Mouse (Mus musculus) liver, postnatal 0 days (tissue): ENCODE results near the gene C730034F03Rik. TPM values are rescaled to one million over a fixed set of nuclear protein-coding genes. Genes with fewer than 3 reads are reported as not detected.

Source experiments
- ATAC-seq: fragments of 200-750 bp; cut with Nextera tagmentation; 2 replicates; pipeline ENCODE4 v1.8.0; 2017; ENCODE audit warnings: mild to moderate bottlenecking, moderate library complexity
- DNase-seq: peaks from one replicate; pipeline ENCODE4 v3.0.0-alpha.2; 2016
- H3K27ac ChIP-seq: fragments of 300-500 bp; sonication (generic); 2 replicates; pipeline ENCODE4 v1.5.1; 2014; ENCODE audit warnings: antibody characterized with exemption, moderate library complexity, mild to moderate bottlenecking, low read depth
- H3K27me3 ChIP-seq: fragments of 300-500 bp; sonication (generic); 2 replicates; pipeline ENCODE4 v1.6.1; 2014; ENCODE audit warnings: low read length, control low read depth, mixed read lengths; ENCODE audit not compliant: insufficient read depth
- H3K36me3 ChIP-seq: fragments of 300-500 bp; sonication (generic); replicated peaks from 2 replicates; pipeline ENCODE4 v1.6.1; 2014; ENCODE audit warnings: mild to moderate bottlenecking, control low read depth, low read length, moderate library complexity, mixed read lengths; ENCODE audit not compliant: insufficient read depth
- H3K4me1 ChIP-seq: fragments of 300-500 bp; sonication (generic); 2 replicates; pipeline ENCODE4 v1.6.1; 2014; ENCODE audit warnings: antibody characterized with exemption, mild to moderate bottlenecking, control low read depth; ENCODE audit not compliant: insufficient read depth
- H3K4me2 ChIP-seq: fragments of 300-500 bp; sonication (generic); 2 replicates; pipeline ENCODE4 v1.6.1; 2014; ENCODE audit warnings: low read depth, mild to moderate bottlenecking, low read length, moderate library complexity, mixed read lengths
- H3K4me3 ChIP-seq: fragments of 300-500 bp; sonication (generic); 2 replicates; pipeline ENCODE4 v1.5.1; 2014; ENCODE audit warnings: low read depth, low read length
- H3K9ac ChIP-seq: fragments of 300-500 bp; sonication (generic); replicated peaks from 2 replicates; pipeline ENCODE4 v1.6.1; 2014; ENCODE audit warnings: mild to moderate bottlenecking, moderate library complexity
- H3K9me3 ChIP-seq: fragments of 300-500 bp; sonication (generic); 2 replicates; pipeline ENCODE4 v1.6.1; 2016; ENCODE audit warnings: mild to moderate bottlenecking, control low read depth, low read length, mixed read lengths
- CTCF ChIP-seq: sonication (generic); IDR thresholded peaks from 2 replicates; pipeline ENCODE4 v1.5.1; 2016; ENCODE audit warnings: antibody characterized with exemption, low read depth
- EP300 ChIP-seq: IDR thresholded peaks from 2 replicates; pipeline ENCODE4 v1.6.1; 2016; ENCODE audit warnings: antibody characterized with exemption, low read depth, mild to moderate bottlenecking
- WGBS: fragments of 180-500 bp; shearing (Covaris S2); extraction: QIAGEN DNeasy Blood & Tissue Kit; methylation state at CpG from one replicate; pipeline ENCODE4 v1.1.7; 2014; ENCODE audit not compliant: insufficient replicate concordance; 5-methylcytosine and 5-hydroxymethylcytosine counted together
- polyA plus RNA-seq: library from polyadenylated mRNA; unstranded; fragments of >200 nt; fragmentation: Nextera tagmentation; extraction: Ambion mirVana; gene quantifications from 2 replicates; pipeline ENCODE4 v1.2.1, GENCODE M21; 2015

The C730034F03Rik gene
- polyA plus RNA-seq: 0.64 and 1.5 TPM in 2 replicates

DNA sequence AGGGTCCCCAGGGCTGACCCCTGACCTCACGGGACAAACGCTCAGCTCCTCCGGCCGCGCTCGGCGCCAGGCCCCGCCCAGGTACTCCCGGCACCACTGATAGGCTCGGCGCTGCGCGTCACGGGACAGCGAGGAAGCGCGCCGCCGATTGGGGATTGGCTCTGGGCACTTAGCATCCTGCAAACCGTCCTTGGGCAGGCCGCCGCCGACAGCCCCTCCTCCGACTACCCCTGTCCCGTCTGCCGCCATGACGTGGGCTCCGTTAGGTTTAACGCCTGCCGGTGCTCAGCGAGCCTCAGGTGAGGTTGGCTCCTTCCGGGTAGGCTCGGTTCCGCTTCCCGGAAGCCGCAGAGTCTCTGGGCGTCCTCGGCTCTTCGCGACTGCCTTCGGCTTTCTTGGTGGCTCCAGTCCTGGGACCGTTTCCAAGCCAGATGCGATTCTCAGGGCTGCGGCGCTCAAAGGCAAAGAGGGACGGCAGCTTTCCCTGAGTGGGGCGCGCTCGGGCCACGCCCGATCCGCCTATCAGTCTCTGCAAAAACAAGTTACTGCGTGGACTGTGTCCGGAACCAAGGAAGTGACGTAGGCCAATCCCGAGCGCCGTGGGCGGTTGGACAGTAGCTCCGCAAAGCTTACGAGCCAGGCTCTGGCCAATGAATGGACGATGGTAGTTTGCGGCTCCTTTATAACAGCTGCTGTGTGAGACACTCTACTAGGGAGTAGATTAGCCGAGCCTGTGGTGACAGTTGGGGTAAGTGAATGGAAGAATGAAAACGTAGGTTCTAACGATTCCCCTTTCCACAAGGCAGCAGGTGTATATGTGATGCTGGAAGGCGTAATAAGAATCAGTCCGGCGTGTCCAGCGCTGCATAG, at the start of gene C730034F03Rik, which contains the start of the genes Gm44502 and Chkb:
Gene C730034F03Rik (plus strand): TSS at position 238 of the 870 bp plus-strand sequence.
Gene Gm44502 (minus strand): TSS at position 345 of the 870 bp plus-strand sequence.
Gene Chkb (minus strand): TSS at position 557 of the 870 bp plus-strand sequence.
- H3K27me3 ChIP-seq: no peaks in the 10 kb centered on the region
- H3K4me2 ChIP-seq: peak within 1 kb of the TSS; percentile 97
- DNase-seq: peak; percentile 95
- ATAC-seq: peak; percentile 89
- no peaks in the 10 kb centered on the region for H3K9me3 ChIP-seq
- H3K27ac ChIP-seq: peak within 1 kb of the TSS; percentile 100
- TF ChIP-seq EP300 (peak; percentile 69; the same call in 1 of the 2 replicates), CTCF (no peak)
- H3K9ac ChIP-seq: peak within 1 kb of the TSS; percentile 97
- H3K4me3 ChIP-seq: peak within 1 kb of the TSS; percentile 92
- H3K4me1 ChIP-seq: peaks cover 15% of the 10 kb centered on the region
- H3K36me3 ChIP-seq: peaks cover 19% of the 10 kb centered on the region
- WGBS: under 1% methylated on average over 69 of the region's 70 CpGs

DNA sequence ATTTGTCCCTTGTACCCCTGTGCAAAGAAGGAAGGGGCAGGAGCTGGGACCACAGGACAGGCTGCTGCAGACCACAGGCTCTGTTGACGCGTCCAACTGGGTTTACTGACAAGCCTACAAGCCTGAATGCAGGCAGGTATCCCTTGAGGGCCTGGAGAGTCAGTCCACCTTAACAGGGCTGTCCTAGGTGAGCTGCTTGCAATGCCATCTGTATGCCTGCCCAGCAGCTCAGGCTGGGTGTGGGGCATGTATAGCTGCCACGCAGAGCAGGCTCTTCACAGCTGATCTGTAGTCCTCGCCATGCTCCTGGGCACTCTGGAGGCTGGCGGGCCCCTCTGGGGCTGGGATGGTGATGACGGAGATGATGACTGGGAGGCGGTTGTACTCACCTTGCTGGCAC, 44.8 kb upstream of the C730034F03Rik start, which contains the start of gene Klhdc7b:
Gene Klhdc7b (plus strand): TSS at position 301 of the 400 bp plus-strand sequence.
- TF ChIP-seq CTCF (no peak), EP300 (no peak)
- no peaks in the 10 kb centered on the region for H3K9me3 ChIP-seq

DNA sequence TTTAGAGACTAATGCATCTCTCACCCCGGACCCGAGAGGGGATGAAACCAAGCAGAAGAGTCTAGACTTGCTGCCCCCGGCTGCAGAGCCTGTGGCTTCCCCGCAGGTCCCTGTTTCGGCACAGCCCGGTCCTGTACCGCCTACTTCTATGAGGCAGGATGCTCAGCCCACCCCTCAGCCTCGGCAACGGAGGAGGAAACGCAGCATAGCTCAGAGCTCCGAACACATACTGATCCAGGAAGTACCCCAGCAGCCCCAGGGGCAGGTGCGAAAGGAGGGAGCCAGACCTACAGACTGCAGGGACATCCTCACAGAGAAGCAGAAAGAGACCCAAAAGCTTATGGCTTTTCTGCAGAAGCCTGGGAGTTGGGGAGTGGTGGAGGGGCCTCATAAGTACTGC, 42.3 kb upstream of the C730034F03Rik start:
- WGBS: 29% methylated on average over 12 of the region's 12 CpGs
- no peaks in the 10 kb centered on the region for H3K27me3 ChIP-seq
- DNase-seq: no peak

More for the DNA sequence above, 44.8 kb upstream of the C730034F03Rik start, which contains the start of gene Klhdc7b:
- Histone ChIP-seq H3K4me2 (no peak within 1 kb of the TSS), H3K27me3 (no peaks in the 10 kb centered on the region), H3K36me3 (no peaks in the 10 kb centered on the region), H3K4me3 (no peak within 1 kb of the TSS), H3K4me1 (peaks cover 1% of the 10 kb centered on the region; the same call in 1 of the 2 replicates), H3K9ac (no peak within 1 kb of the TSS), H3K27ac (no peak within 1 kb of the TSS)
- DNase-seq (no peak), ATAC-seq (no peak)
- 83% methylated on average over 7 of the region's 7 CpGs for WGBS

DNA sequence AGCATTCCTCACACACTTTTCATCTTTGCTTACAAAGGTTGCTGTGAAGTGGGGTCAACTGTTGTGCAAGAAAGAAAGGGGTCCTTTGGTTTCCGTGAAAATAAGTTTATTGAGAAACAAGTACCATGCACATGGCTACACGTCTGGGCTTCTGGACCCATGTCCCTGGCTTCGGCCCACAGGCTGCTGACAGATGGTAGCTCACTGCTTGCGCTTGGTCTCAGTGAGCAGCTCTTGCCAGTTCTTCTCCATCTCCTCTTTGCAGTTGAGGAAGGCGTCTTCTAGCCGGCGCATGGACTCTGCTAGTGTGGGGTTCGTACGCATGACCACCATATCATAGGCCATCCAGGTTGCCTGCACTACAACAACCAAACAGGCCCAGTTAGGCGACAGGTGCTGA, 39.3 kb upstream of the C730034F03Rik start:
- no peak overlapping the region for H3K4me2 ChIP-seq
- TF ChIP-seq CTCF (no peak), EP300 (no peak)

More for the DNA sequence above, 42.3 kb upstream of the C730034F03Rik start:
- Histone ChIP-seq H3K9ac (no peak overlapping the region), H3K27ac (no peak overlapping the region), H3K36me3 (no peaks in the 10 kb centered on the region), H3K4me2 (no peak overlapping the region), H3K9me3 (no peaks in the 10 kb centered on the region), H3K4me3 (no peak overlapping the region), H3K4me1 (no peaks in the 10 kb centered on the region)
- no peak for ATAC-seq
- no peak for TF ChIP-seq EP300
- TF ChIP-seq CTCF: no peak

DNA sequence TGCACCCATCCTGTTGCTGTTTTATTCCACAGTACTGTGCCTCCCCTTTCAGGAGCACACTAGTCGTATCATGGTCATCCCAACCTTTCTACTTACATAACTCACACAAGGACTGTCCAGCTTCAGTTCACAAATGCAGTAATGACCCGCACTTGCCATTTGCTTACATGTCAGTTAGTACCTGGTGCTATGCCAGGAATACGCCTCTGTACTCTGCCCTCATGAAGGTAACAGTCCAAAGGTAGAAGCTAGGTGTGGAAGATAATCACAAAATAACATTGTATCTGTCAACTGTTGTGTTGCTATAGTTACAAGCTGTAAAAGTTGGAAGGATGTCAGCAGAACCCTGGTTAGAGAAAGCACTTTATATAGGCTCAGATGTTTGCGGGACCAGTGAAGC, 32.5 kb upstream of the C730034F03Rik start:
- no peaks in the 10 kb centered on the region for H3K36me3 ChIP-seq
- TF ChIP-seq CTCF (no peak), EP300 (peak; percentile 70; the same call in 1 of the 2 replicates)
- H3K4me3 ChIP-seq: no peak overlapping the region
- no peaks in the 10 kb centered on the region for H3K9me3 ChIP-seq
- H3K27ac ChIP-seq: peak overlapping the region; percentile 55
- no peaks in the 10 kb centered on the region; the same call in 1 of the 2 replicates for H3K4me1 ChIP-seq
- no peaks in the 10 kb centered on the region for H3K27me3 ChIP-seq
- WGBS: 60% methylated on average over 4 of the region's 4 CpGs
- no peak overlapping the region for H3K4me2 ChIP-seq
- H3K9ac ChIP-seq: no peak overlapping the region
- ATAC-seq (peak; percentile 98), DNase-seq (peak; percentile 62)

More for the DNA sequence above, 39.3 kb upstream of the C730034F03Rik start:
- ATAC-seq: no peak
- Histone ChIP-seq H3K27me3 (no peaks in the 10 kb centered on the region), H3K9me3 (no peaks in the 10 kb centered on the region), H3K27ac (no peak overlapping the region), H3K4me1 (no peaks in the 10 kb centered on the region), H3K9ac (no peak overlapping the region), H3K36me3 (no peaks in the 10 kb centered on the region), H3K4me3 (no peak overlapping the region)
- no peak for DNase-seq
- 88% methylated on average over 10 of the region's 10 CpGs for WGBS

DNA sequence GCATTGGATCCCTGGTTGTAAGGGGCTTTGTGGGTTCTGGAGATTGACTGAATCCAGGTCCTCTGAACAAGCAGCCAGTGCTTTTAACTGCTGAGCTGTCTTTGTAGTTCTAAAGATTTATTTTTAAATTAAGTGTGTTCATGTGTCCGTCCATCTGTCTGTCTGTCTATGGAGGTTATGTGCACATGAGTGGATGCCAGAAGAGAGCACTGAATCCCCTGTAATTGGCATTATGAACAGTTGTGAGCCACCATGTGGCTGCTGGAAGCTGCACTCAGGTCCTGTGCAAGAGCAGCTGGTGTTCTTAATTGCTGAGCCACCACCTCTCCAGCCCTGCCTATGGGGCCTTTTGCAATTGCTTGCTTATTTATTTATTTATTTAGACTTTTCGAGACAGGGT, 31.2 kb upstream of the C730034F03Rik start:
- Histone ChIP-seq H3K9me3 (no peaks in the 10 kb centered on the region), H3K4me3 (no peak overlapping the region), H3K4me1 (no peaks in the 10 kb centered on the region; the same call in 1 of the 2 replicates), H3K9ac (no peak overlapping the region), H3K27ac (no peak overlapping the region), H3K4me2 (no peak overlapping the region), H3K36me3 (no peaks in the 10 kb centered on the region), H3K27me3 (no peaks in the 10 kb centered on the region)
- DNase-seq (no peak), ATAC-seq (no peak)
- no peak for TF ChIP-seq EP300
- no peak for TF ChIP-seq CTCF
- 71% methylated on average over 2 of the region's 2 CpGs for WGBS
